Mouse (Mus musculus) brown adipose tissue, adult 24 weeks (tissue): Measurements from ENCODE around the gene Mapre1. TPM values are rescaled to one million over a fixed set of nuclear protein-coding genes. Genes with fewer than 3 reads are reported as not detected.
"Not testable (repeated sequence)": the region's sequence is repeated elsewhere in the genome, so short reads cannot be mapped to it uniquely, and the experiment has no call there.

Experiments
- H3K27ac ChIP-seq: fragments of 200-500 bp; replicated peaks from 2 replicates; pipeline ENCODE4 v1.5.1; 2012; ENCODE audit warnings: low read depth, mild to moderate bottlenecking, low read length
- H3K4me1 ChIP-seq: fragments of 200-500 bp; 2 replicates; pipeline ENCODE4 v1.6.1; 2012; ENCODE audit warnings: low read length, mixed read lengths; ENCODE audit not compliant: control insufficient read depth, insufficient read depth, insufficient read length
- H3K4me3 ChIP-seq: fragments of 200-500 bp; 2 replicates; pipeline ENCODE4 v1.5.1; 2012; ENCODE audit warnings: low read depth, mild to moderate bottlenecking, low read length, moderate library complexity; ENCODE audit not compliant: insufficient read depth
- polyA plus RNA-seq: library from polyadenylated mRNA; stranded (reverse); fragments of >200 nt; gene quantifications from 2 replicates; pipeline ENCODE4 v1.2.4, GENCODE M21; 2012; ENCODE audit not compliant: missing spikeins, insufficient read depth, insufficient read length

Mapre1 gene
- polyA plus RNA-seq: 38.9 and 42.6 TPM in 2 replicates

- H3K27ac ChIP-seq: peak within 1 kb of the TSS; percentile 87
- H3K4me1 ChIP-seq: peaks cover 7% of the 10 kb centered on the region
- H3K4me3 ChIP-seq: peak within 1 kb of the TSS; percentile 93
These were observed at the start of gene Mapre1 for GRCm38 (mm10) chr2:153740500-153741436. TSS of gene Mapre1 (plus strand) at chr2:153741274.

DNA sequence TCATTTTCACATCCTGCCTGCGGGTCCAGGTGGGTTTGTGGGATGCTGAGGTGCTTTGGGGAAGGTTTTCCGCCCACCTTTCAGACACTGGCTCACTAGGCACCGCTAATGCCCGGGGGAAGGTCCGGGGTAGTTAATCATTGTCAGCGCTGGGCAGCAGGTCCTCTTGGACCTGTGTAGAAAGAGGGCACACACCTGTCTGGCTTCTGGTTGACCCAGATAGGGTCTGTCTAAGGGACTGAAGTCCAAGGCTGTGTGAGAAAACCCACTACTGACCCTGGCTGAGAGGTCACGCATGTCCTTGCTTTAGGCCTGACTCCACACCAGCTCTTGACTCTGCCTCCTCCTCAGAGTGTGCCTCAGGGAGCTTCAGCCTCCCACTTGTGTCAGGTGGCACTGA lies 47.7 kb upstream of the Mapre1 start:
- H3K27ac ChIP-seq, H3K4me1 ChIP-seq, H3K4me3 ChIP-seq: not testable (repeated sequence)

DNA sequence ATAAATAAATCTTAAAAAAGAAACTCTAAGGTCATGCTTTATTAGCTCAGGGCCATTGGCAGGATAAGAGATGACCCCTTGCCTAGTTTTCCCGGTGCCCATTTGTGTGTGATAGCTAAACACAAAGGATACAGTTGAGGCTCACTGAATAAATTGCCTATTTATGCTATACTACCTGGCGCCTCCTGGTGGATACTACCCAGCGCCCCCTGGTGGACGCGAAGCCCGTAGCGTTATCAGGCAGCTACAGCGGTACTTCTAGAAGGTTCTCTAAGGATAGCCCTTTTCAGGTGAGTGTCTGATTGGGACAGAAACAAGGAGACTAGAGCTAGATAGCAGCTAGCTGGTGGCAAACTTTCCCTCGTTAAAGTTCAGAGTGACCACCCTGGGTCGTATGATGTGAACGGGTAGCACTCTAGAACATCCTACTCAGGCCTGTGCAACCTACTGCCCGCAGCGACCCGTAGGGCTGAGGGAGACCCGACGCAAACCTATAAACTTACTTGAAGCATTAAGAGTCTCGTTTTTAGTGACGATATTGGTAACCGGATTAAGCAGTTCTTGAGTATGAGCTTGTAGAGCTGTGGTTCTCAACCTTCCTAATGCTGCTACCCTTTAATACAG lies 46.5 kb upstream of the Mapre1 start:
- Histone ChIP-seq H3K27ac (no peak overlapping the region), H3K4me3 (no peak overlapping the region), H3K4me1 (no peaks in the 10 kb centered on the region)

- Histone ChIP-seq H3K4me1 (no peaks in the 10 kb centered on the region), H3K27ac (no peak within 1 kb of the TSS), H3K4me3 (no peak within 1 kb of the TSS)
These were observed 44.7 kb upstream of the Mapre1 start, which contains the start of gene Dnmt3c for GRCm38 (mm10) chr2:153696352-153696751. TSS of gene Dnmt3c (plus strand) at chr2:153696652.

GRCm38 (mm10) chr2:153703389-153703788 lies 37.7 kb upstream of the Mapre1 start:
- Histone ChIP-seq H3K4me1 (peaks cover 4% of the 10 kb centered on the region; the same call in 1 of the 2 replicates), H3K4me3 (no peak overlapping the region), H3K27ac (no peak overlapping the region)

GRCm38 (mm10) chr2:153710701-153711330 lies 30.3 kb upstream of the Mapre1 start:
- Histone ChIP-seq H3K4me1 (no peaks in the 10 kb centered on the region), H3K27ac (no peak overlapping the region), H3K4me3 (no peak overlapping the region)

DNA sequence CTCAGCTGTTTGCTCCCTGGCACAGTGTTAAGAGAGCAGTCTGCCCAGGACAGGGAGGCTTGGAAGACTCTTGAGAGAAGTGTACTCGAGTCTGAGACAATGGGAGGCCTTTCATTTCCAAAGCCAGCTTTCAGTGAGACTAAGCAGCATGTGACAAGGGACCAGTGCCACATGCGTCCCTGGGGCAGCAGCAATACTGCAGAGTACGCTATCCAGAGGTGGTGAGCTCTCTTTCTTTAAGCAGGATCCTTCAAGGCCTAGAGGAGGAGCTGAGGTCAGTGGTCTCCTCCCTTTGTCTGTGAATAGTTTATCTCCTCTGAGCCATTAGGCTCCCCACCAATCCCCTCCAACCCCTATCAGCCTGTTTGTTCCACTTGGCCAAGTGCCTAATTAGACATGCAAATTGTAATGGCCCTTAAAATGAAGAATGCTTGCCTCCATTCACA lies 28.4 kb upstream of the Mapre1 start:
- no peak overlapping the region for H3K4me3 ChIP-seq
- H3K27ac ChIP-seq: no peak overlapping the region
- no peaks in the 10 kb centered on the region for H3K4me1 ChIP-seq

GRCm38 (mm10) chr2:153713227-153713626 lies 27.8 kb upstream of the Mapre1 start:
- no peak overlapping the region for H3K27ac ChIP-seq

DNA sequence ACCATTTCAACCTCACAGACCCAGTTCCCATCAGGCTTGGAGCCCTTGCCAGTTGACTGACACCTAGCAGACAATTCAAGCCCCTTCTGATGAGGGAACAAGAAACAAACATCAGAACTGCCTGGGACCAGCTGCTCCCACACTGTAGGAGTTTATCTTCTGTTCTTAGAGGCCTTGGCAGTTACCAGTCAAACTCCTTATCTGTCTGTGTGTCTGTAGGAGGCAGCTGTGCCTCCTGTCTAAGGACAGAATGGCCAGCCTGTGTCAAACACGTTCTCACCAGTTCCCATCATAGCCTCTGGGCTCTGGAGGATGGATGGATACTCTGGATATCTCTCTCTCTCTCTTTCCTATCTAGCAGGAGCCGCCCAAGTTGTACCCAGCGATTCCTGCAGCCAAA lies 23.2 kb upstream of the Mapre1 start:
- H3K4me3 ChIP-seq, H3K4me1 ChIP-seq, H3K27ac ChIP-seq: not testable (repeated sequence)

More at GRCm38 (mm10) chr2:153713227-153713626, 27.8 kb upstream of the Mapre1 start:
- no peak overlapping the region for H3K4me3 ChIP-seq
- no peaks in the 10 kb centered on the region for H3K4me1 ChIP-seq

- Histone ChIP-seq H3K27ac (no peak overlapping the region), H3K4me3 (no peak overlapping the region), H3K4me1 (no peaks in the 10 kb centered on the region)
These were observed 18.0 kb upstream of the Mapre1 start for GRCm38 (mm10) chr2:153723098-153723497.

DNA sequence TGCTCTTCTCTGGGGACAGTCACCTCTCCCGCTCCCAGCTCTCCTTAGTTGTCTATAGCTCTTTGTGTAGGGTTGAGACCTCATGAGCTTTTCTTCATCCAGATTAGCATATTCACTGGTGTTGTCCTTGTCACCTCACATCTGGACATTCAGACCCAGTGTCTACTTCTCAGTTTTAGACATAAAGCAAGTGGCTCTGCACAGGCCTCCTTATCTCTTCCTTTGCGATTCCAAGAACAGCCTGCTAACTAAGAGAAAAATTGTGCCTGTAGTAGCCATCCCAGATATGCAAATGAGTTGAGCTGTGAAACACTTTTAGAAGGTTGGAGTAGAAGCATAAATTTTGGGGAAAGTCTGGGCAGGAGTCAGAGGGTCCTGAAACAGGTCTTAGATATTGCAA lies 16.6 kb upstream of the Mapre1 start:
- Histone ChIP-seq H3K27ac (no peak overlapping the region), H3K4me3 (no peak overlapping the region), H3K4me1 (no peaks in the 10 kb centered on the region)

DNA sequence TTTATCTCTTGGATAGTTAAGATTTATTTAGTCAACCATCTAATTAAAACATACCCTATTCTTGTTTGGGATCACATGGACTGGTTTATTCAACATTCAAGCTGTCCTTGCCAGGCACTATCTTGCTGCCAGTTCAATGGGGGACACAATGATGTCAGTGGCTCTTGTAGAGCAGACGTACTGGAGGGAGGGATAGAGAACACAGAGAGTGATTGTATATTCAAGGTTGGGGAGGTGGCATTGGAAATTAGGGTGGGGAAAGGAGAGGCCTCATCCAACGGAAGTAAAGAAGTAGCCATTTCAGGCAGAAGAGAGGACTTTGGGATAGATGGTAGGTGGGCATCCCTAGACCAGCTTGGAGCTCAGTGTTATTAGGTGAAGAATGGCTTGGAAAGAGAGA lies 16.2 kb upstream of the Mapre1 start:
- H3K27ac ChIP-seq: no peak overlapping the region
- H3K4me1 ChIP-seq: no peaks in the 10 kb centered on the region
- H3K4me3 ChIP-seq: no peak overlapping the region

DNA sequence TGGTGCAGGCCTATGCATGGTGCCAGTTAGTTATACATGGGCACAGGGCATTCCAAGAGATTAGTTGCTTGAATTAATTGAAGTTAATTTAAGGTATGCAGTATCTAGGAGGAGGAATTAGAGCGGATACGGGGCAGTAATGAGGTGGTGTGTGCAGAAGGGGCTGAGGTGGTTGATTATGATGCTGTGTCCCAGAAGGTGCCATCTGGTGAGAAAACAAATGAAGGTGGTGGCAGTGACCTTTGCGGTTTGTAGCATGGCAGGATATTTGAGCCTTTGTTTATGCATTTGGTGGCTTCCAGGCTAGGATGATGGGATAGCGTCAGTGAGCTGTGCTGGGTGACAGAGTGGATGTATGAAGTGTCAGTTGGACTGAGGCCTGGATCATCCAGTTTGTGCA lies 15.8 kb upstream of the Mapre1 start:
- no peak overlapping the region for H3K4me3 ChIP-seq
- no peak overlapping the region for H3K27ac ChIP-seq
- no peaks in the 10 kb centered on the region for H3K4me1 ChIP-seq

- no peak overlapping the region for H3K4me3 ChIP-seq
- no peak overlapping the region for H3K27ac ChIP-seq
- H3K4me1 ChIP-seq: no peaks in the 10 kb centered on the region
These were observed 7.0 kb upstream of the Mapre1 start for GRCm38 (mm10) chr2:153734033-153734432.

DNA sequence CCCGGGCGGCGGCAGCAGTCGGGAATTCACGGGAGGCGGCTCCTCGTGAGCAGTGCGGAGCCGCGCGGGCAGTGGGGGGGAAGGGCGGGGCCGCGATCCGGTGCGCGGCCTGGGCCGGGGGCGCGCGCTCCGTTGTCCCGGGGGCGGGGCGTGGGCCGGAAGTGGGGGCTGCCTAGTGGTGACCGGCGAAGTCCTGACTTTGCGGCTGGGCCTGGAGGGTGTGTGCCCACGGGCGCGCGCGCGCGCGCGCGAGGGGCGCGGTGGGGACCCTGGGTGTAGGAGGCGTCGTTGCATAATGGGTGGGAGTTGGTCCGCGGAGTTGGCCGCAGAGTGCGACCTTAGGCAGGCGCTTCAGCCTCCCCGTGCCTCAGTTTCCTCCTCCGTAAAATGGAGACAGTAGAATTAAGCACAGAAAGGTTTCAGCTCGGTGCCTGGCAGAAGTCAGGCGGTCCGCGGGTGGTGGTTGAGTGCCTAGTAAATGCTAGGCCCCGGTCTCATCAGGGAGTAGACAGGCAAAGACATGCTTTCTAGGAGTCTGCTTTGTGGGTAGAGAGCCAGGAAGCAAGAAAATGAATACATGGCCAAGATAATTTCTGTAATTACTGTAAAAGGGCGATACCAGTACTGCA lies 477 bp downstream of the Mapre1 start:
- Histone ChIP-seq H3K4me1 (peaks cover 7% of the 10 kb centered on the region), H3K4me3 (peak overlapping the region; percentile 93), H3K27ac (peak overlapping the region; percentile 87)
